Mouse (Mus musculus): ENCODE measurements around the gene Lgals7. TPM values are rescaled to one million over a fixed set of nuclear protein-coding genes. Genes with fewer than 3 reads are reported as not detected.

Gene Lgals7
- 0.42 and 0.58 TPM in 2 replicates for polyA plus RNA-seq (2014; fragmentation: Nextera tagmentation; extraction: Ambion mirVana)

- no peaks in the 10 kb centered on the region for H3K9me3 ChIP-seq (ENCODE audit: control insufficient read depth, low read length)
- no peaks in the 10 kb centered on the region for H3K27me3 ChIP-seq (replicated peaks; ENCODE audit: control insufficient read depth, insufficient read depth, low read length)
- no peak for ATAC-seq (replicated peaks; ENCODE audit: low FRiP score, low TSS enrichment, low read depth)
- no peaks in the 10 kb centered on the region for H3K36me3 ChIP-seq (ENCODE audit: control insufficient read depth, insufficient read depth, low read length)
- H3K27ac ChIP-seq (ENCODE audit: low read depth) = no peak within 1 kb of the TSS
- no peak within 1 kb of the TSS for H3K4me2 ChIP-seq (ENCODE audit: low read length)
- H3K9ac ChIP-seq (ENCODE audit: low read length) = no peak within 1 kb of the TSS
- WGBS = 83% methylated on average over 6 of the region's 6 CpGs
- no peak for DNase-seq (ENCODE audit: low spot score)
- H3K4me1 ChIP-seq (replicated peaks; ENCODE audit: control insufficient read depth, insufficient read depth, low read length) = peaks cover 11% of the 10 kb centered on the region; the same call in 1 of the 2 replicates
- no peak within 1 kb of the TSS for H3K4me3 ChIP-seq (ENCODE audit: low read depth, low read length)
These were observed at the start of gene Lgals7 for GRCm38 (mm10) chr7:28863540-28863939. TSS of gene Lgals7 (plus strand) at chr7:28863853.

GRCm38 (mm10) chr7:28814306-28815034 is 49.2 kb upstream of the Lgals7 start:
- H3K27me3 ChIP-seq (replicated peaks; ENCODE audit: control insufficient read depth, insufficient read depth, low read length) = no peaks in the 10 kb centered on the region
- H3K9ac ChIP-seq (ENCODE audit: low read length) = no peak overlapping the region
- WGBS = 83% methylated on average over 5 of the region's 5 CpGs
- no peak overlapping the region for H3K4me2 ChIP-seq (ENCODE audit: low read length)
- DNase-seq (ENCODE audit: low spot score) (no peak), ATAC-seq (replicated peaks; ENCODE audit: low FRiP score, low TSS enrichment, low read depth) (no peak)
- H3K4me3 ChIP-seq (ENCODE audit: low read depth, low read length) = no peak overlapping the region
- peaks cover 28% of the 10 kb centered on the region for H3K4me1 ChIP-seq (replicated peaks; ENCODE audit: control insufficient read depth, insufficient read depth, low read length)
- peaks cover 75% of the 10 kb centered on the region for H3K36me3 ChIP-seq (ENCODE audit: control insufficient read depth, insufficient read depth, low read length)
- no peaks in the 10 kb centered on the region for H3K9me3 ChIP-seq (ENCODE audit: control insufficient read depth, low read length)
- H3K27ac ChIP-seq (ENCODE audit: low read depth) = no peak overlapping the region

- 90% methylated on average over 9 of the region's 9 CpGs for WGBS
- Histone ChIP-seq H3K4me2 (ENCODE audit: low read length) (no peak overlapping the region), H3K27me3 (replicated peaks; ENCODE audit: control insufficient read depth, insufficient read depth, low read length) (no peaks in the 10 kb centered on the region), H3K36me3 (ENCODE audit: control insufficient read depth, insufficient read depth, low read length) (peaks cover 83% of the 10 kb centered on the region), H3K4me1 (replicated peaks; ENCODE audit: control insufficient read depth, insufficient read depth, low read length) (peaks cover 32% of the 10 kb centered on the region), H3K27ac (ENCODE audit: low read depth) (no peak overlapping the region), H3K9ac (ENCODE audit: low read length) (no peak overlapping the region), H3K4me3 (ENCODE audit: low read depth, low read length) (no peak overlapping the region), H3K9me3 (ENCODE audit: control insufficient read depth, low read length) (no peaks in the 10 kb centered on the region)
- ATAC-seq (replicated peaks; ENCODE audit: low FRiP score, low TSS enrichment, low read depth) = no peak
- no peak for DNase-seq (ENCODE audit: low spot score)
These were observed 48.4 kb upstream of the Lgals7 start for GRCm38 (mm10) chr7:28815230-28815629.

- Histone ChIP-seq H3K27me3 (replicated peaks; ENCODE audit: control insufficient read depth, insufficient read depth, low read length) (no peaks in the 10 kb centered on the region), H3K4me3 (ENCODE audit: low read depth, low read length) (no peak overlapping the region), H3K36me3 (ENCODE audit: control insufficient read depth, insufficient read depth, low read length) (peaks cover 93% of the 10 kb centered on the region), H3K4me2 (ENCODE audit: low read length) (no peak overlapping the region), H3K27ac (ENCODE audit: low read depth) (no peak overlapping the region), H3K9me3 (ENCODE audit: control insufficient read depth, low read length) (no peaks in the 10 kb centered on the region), H3K4me1 (replicated peaks; ENCODE audit: control insufficient read depth, insufficient read depth, low read length) (peaks cover 32% of the 10 kb centered on the region), H3K9ac (ENCODE audit: low read length) (no peak overlapping the region; the same call in 1 of the 2 replicates)
- DNase-seq (ENCODE audit: low spot score) (no peak), ATAC-seq (replicated peaks; ENCODE audit: low FRiP score, low TSS enrichment, low read depth) (no peak)
- 90% methylated on average over 9 of the region's 9 CpGs for WGBS
These were observed 47.5 kb upstream of the Lgals7 start for GRCm38 (mm10) chr7:28816201-28816600.

- DNase-seq (ENCODE audit: low spot score) (no peak), ATAC-seq (replicated peaks; ENCODE audit: low FRiP score, low TSS enrichment, low read depth) (no peak)
- no peaks in the 10 kb centered on the region for H3K27me3 ChIP-seq (replicated peaks; ENCODE audit: control insufficient read depth, insufficient read depth, low read length)
- no peak overlapping the region for H3K4me3 ChIP-seq (ENCODE audit: low read depth, low read length)
- H3K9ac ChIP-seq (ENCODE audit: low read length) = no peak overlapping the region
- no peak overlapping the region for H3K27ac ChIP-seq (ENCODE audit: low read depth)
- no peak overlapping the region for H3K4me2 ChIP-seq (ENCODE audit: low read length)
- 92% methylated on average over 10 of the region's 10 CpGs for WGBS
- H3K36me3 ChIP-seq (ENCODE audit: control insufficient read depth, insufficient read depth, low read length) = peaks cover 98% of the 10 kb centered on the region
- no peaks in the 10 kb centered on the region for H3K9me3 ChIP-seq (ENCODE audit: control insufficient read depth, low read length)
- H3K4me1 ChIP-seq (replicated peaks; ENCODE audit: control insufficient read depth, insufficient read depth, low read length) = peaks cover 32% of the 10 kb centered on the region
These were observed 46.7 kb upstream of the Lgals7 start for GRCm38 (mm10) chr7:28816920-28817319.

- Histone ChIP-seq H3K27ac (ENCODE audit: low read depth) (peak overlapping the region; percentile 10; the same call in 1 of the 2 replicates), H3K27me3 (replicated peaks; ENCODE audit: control insufficient read depth, insufficient read depth, low read length) (no peaks in the 10 kb centered on the region), H3K4me1 (replicated peaks; ENCODE audit: control insufficient read depth, insufficient read depth, low read length) (peaks cover 26% of the 10 kb centered on the region), H3K4me3 (ENCODE audit: low read depth, low read length) (no peak overlapping the region), H3K36me3 (ENCODE audit: control insufficient read depth, insufficient read depth, low read length) (peaks cover 98% of the 10 kb centered on the region), H3K9ac (ENCODE audit: low read length) (no peak overlapping the region), H3K4me2 (ENCODE audit: low read length) (no peak overlapping the region), H3K9me3 (ENCODE audit: control insufficient read depth, low read length) (no peaks in the 10 kb centered on the region)
- no peak for ATAC-seq (replicated peaks; ENCODE audit: low FRiP score, low TSS enrichment, low read depth)
- no peak for DNase-seq (ENCODE audit: low spot score)
- WGBS = 71% methylated on average over 6 of the region's 6 CpGs
These were observed 46.1 kb upstream of the Lgals7 start for GRCm38 (mm10) chr7:28817524-28817923.

GRCm38 (mm10) chr7:28817957-28818356 is 45.7 kb upstream of the Lgals7 start:
- Histone ChIP-seq H3K9ac (ENCODE audit: low read length) (no peak overlapping the region), H3K4me3 (ENCODE audit: low read depth, low read length) (no peak overlapping the region), H3K4me2 (ENCODE audit: low read length) (no peak overlapping the region), H3K4me1 (replicated peaks; ENCODE audit: control insufficient read depth, insufficient read depth, low read length) (peaks cover 22% of the 10 kb centered on the region), H3K36me3 (ENCODE audit: control insufficient read depth, insufficient read depth, low read length) (peaks cover 95% of the 10 kb centered on the region), H3K9me3 (ENCODE audit: control insufficient read depth, low read length) (no peaks in the 10 kb centered on the region), H3K27me3 (replicated peaks; ENCODE audit: control insufficient read depth, insufficient read depth, low read length) (no peaks in the 10 kb centered on the region), H3K27ac (ENCODE audit: low read depth) (peak overlapping the region; percentile 10; the same call in 1 of the 2 replicates)
- 82% methylated on average over 4 of the region's 4 CpGs for WGBS
- ATAC-seq (replicated peaks; ENCODE audit: low FRiP score, low TSS enrichment, low read depth) = no peak
- no peak for DNase-seq (ENCODE audit: low spot score)

- Histone ChIP-seq H3K9me3 (ENCODE audit: control insufficient read depth, low read length) (no peaks in the 10 kb centered on the region), H3K27ac (ENCODE audit: low read depth) (no peak overlapping the region), H3K4me3 (ENCODE audit: low read depth, low read length) (no peak overlapping the region), H3K27me3 (replicated peaks; ENCODE audit: control insufficient read depth, insufficient read depth, low read length) (no peaks in the 10 kb centered on the region), H3K36me3 (ENCODE audit: control insufficient read depth, insufficient read depth, low read length) (peaks cover 90% of the 10 kb centered on the region), H3K4me1 (replicated peaks; ENCODE audit: control insufficient read depth, insufficient read depth, low read length) (peaks cover 18% of the 10 kb centered on the region), H3K9ac (ENCODE audit: low read length) (no peak overlapping the region), H3K4me2 (ENCODE audit: low read length) (no peak overlapping the region)
- WGBS = 86% methylated on average over 18 of the region's 18 CpGs
- ATAC-seq (replicated peaks; ENCODE audit: low FRiP score, low TSS enrichment, low read depth) = no peak
- DNase-seq (ENCODE audit: low spot score) = no peak
These were observed 45.2 kb upstream of the Lgals7 start for GRCm38 (mm10) chr7:28818436-28818835.

Data from intestine, embryonic 14.5 days (tissue).